Mouse (Mus musculus) bone marrow, adult 2 months (tissue): ENCODE results near the gene Hsdl2. TPM values are rescaled to one million over a fixed set of nuclear protein-coding genes. Genes with fewer than 3 reads are reported as not detected.

Experiments
- H3K27ac ChIP-seq: fragments of 200-500 bp; 2 replicates; pipeline ENCODE4 v1.5.1; 2012; ENCODE audit warnings: low read depth, mild to moderate bottlenecking, control low read depth, inconsistent platforms, low read length; ENCODE audit not compliant: control insufficient read depth, poor library complexity, insufficient read depth
- H3K4me1 ChIP-seq: fragments of 200-500 bp; 2 replicates; pipeline ENCODE4 v1.6.1; 2011; ENCODE audit warnings: low read length; ENCODE audit not compliant: control insufficient read depth, insufficient read depth
- H3K4me3 ChIP-seq: fragments of 200-500 bp; replicated peaks from 2 replicates; pipeline ENCODE3; 2011; ENCODE audit warnings: mild to moderate bottlenecking, low read depth, low read length, control low read depth; ENCODE audit not compliant: control insufficient read depth
- CTCF ChIP-seq: fragments of 200-500 bp; IDR thresholded peaks from 2 replicates; pipeline ENCODE4 v1.5.1; 2011; ENCODE audit warnings: low read length, control low read depth; ENCODE audit not compliant: control insufficient read depth, insufficient read depth
- POLR2A ChIP-seq: fragments of 200-500 bp; IDR thresholded peaks from 2 replicates; pipeline ENCODE4 v1.6.1; 2011; ENCODE audit warnings: low read depth, mild to moderate bottlenecking, control low read depth, low read length, borderline replicate concordance; ENCODE audit not compliant: control insufficient read depth
- WGBS: fragments of 180-500 bp; shearing (Covaris S2); methylation state at CpG from one replicate; pipeline ENCODE4 v1.1.7; 2018; 5-methylcytosine and 5-hydroxymethylcytosine counted together
- polyA plus RNA-seq: library from polyadenylated mRNA; stranded (reverse); fragments of >200 nt; gene quantifications from 2 replicates; pipeline ENCODE4 v1.2.4, GENCODE M21; 2011; ENCODE audit warnings: low replicate concordance; ENCODE audit not compliant: missing spikeins, insufficient read depth, insufficient read length

The Hsdl2 gene
- polyA plus RNA-seq, 1 experiment: 15.2 TPM

DNA sequence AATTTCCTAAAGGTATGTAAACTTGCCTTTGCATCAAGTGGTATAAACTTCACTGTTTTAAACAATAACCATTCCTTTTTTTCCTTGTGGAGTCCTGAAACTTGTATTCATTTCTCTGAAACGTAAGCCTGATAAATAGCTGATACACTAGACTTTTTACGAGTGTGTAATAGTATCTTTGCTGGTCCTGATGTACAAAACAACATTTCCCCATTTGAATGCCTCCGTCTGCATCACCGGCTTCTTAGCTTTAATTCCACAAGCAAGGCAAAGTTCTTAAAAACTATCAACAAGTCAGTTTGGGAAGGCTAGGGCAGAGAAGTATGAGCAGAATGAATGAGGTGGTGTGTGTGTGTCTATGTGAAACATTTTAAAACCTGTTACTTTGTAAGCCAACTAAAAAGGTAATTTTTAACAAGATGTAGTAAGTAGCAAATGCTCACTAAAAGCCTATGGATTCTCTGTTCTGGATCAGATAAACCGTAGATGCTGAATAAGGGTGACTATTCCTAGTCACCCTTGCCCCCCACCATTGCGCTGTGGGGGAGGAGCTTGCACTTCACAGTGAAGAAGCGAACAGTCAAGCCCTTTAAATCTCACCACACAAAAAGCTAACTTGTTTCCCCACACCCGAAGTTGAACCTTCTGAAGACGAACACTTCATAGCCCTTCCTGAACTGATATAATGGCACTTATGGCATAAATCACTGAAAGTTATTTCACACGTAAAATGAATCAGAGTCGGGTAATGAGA is 34.0 kb upstream of the Hsdl2 start:
- WGBS: 2% methylated on average over 11 of the region's 11 CpGs
- H3K27ac ChIP-seq: no peak overlapping the region
- TF ChIP-seq CTCF (no peak), POLR2A (no peak)
- no peaks in the 10 kb centered on the region; the same call in 1 of the 2 replicates for H3K4me1 ChIP-seq
- H3K4me3 ChIP-seq: peak overlapping the region; percentile 65

DNA sequence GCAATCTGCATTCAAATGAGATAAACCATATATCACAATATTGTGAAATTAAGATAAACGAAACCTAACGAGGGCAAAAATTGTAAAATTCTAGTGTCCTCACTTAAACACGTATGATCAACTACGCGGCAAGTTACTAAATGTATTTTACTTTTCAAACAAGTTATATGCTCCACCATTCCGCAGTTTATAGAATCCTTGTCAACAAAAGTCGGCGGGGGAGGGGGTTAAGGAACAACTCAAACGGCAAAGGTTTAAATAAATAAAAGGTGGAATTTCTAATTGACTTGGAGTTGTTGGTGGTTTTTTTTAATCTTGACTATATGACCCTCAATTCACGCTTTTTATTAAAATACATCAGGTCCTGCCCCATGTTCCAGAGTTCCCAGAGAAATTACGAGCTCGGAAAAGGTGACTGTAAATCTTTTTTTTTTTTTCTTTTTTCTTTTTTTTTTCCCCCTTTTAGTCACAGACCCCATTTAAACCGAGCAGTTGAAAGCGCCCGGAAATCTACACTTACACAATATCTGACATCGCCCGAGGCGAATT is 33.3 kb upstream of the Hsdl2 start:
- peak overlapping the region; percentile 87 for H3K4me3 ChIP-seq
- no peak for TF ChIP-seq CTCF
- no peak for TF ChIP-seq POLR2A
- H3K4me1 ChIP-seq: no peaks in the 10 kb centered on the region; the same call in 1 of the 2 replicates
- peak overlapping the region; percentile 100 for H3K27ac ChIP-seq
- WGBS: under 1% methylated on average over 18 of the region's 18 CpGs

DNA sequence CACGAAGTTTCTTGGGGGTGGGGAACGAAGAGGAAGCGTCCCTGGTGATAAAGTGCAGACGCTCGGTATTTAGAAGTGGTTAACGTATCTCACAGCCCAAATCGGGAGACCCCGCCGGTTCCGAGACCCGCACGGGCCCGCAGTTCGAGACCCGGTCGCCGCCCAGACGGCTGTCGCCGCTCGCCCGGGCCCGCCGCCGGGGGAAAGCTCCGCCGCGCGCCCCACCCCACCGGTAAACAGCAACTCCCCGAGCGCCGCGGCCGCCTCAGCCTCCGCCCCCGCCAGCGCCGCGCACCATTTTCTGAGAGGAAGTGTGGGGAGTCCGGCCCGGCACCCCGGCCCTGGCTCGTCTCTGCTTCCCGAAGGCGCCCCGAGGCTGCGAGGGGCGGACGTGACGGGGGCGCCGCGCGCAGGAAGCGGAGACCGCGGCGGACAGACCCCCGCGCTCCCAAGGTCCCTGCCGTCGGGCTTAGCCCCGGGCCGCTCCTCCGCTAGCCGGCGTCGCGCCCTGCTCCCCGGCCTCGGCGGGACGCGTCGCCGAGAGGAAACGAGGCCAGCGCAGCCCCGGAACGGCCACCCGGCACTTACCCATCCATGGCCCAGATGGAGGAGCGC is 32.7 kb upstream of the Hsdl2 start:
- under 1% methylated on average over 83 of the region's 83 CpGs for WGBS
- TF ChIP-seq CTCF (no peak), POLR2A (no peak)
- peak overlapping the region; percentile 87 for H3K4me3 ChIP-seq
- no peaks in the 10 kb centered on the region; the same call in 1 of the 2 replicates for H3K4me1 ChIP-seq
- peak overlapping the region; percentile 100 for H3K27ac ChIP-seq

DNA sequence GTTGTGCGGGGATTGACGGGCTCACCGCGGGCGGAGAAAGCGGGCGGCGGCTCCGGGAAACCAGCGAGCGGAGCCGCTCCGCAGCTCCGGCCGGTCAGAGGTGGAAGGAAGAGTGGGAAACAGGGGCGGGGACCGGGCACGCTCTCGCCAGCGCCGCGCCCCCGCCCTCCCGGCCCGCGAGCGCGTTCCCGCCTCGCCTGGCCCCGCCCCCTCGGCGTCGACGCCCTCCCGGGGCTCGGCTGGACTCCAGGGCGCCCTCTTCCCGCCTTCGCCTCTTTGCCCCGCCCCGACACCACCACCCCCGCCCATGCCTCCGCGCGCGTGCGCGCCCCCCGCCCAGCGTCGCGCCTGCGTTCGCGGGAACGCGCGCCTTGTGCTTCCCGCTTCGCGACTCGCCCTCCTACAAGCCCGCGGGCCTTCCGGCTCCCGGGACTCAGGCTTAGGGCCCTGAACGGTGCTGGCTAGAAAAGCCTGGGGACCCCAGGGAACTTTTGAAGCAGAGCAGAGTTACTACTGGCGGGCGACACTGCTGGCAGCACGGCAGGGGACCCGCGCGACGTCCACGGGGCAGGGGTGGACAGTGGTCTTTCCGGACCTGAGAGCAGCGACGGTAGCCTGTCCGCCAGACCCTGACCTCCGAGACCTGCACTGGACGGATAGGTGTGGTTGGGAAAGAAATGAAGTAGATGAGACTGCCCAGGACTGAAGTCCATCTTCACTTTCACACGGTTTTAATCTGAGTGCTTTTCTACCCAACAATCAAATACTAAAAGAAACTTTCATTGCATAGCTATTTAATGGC is 32.0 kb upstream of the Hsdl2 start, which contains the start of gene Ptbp3:
Gene Ptbp3, minus strand, starts transcription at position 190 of the 802 bp plus-strand sequence.
- Histone ChIP-seq H3K4me1 (no peaks in the 10 kb centered on the region; the same call in 1 of the 2 replicates), H3K27ac (peak within 1 kb of the TSS; percentile 100), H3K4me3 (peak within 1 kb of the TSS; percentile 87)
- WGBS: under 1% methylated on average over 74 of the region's 83 CpGs
- TF ChIP-seq POLR2A: peak; percentile 80
- no peak for TF ChIP-seq CTCF

DNA sequence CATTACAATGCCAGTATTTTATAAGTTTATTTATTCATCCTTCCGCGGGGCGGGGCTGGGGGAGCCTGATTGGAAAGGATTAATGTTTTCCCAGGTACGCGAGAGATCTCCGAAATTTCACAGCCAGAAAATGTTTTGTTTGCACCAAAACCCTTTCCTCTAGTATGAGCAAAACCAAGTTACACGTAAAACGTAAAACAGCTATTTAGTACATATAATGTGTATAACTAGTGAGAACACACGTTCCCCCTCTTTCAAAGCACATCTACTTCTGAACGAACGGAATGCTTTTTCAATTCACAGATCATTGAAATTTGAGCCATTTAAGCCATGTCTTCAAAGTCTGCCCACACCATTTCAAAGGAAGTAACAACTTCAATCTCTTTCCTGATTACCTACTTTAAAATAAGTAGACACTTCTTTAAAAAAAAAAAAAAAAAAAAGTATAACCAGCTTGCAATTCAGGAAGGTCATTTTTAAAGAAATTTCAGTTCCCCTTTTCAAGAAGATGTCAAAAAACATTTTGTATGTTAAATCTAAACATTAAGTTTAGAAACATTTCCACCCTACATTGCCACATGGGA is 31.3 kb upstream of the Hsdl2 start:
- WGBS: 1% methylated on average over 11 of the region's 11 CpGs
- H3K4me1 ChIP-seq: no peaks in the 10 kb centered on the region; the same call in 1 of the 2 replicates
- H3K4me3 ChIP-seq: peak overlapping the region; percentile 80
- H3K27ac ChIP-seq: peak overlapping the region; percentile 90; the same call in 1 of the 2 replicates
- no peak for TF ChIP-seq CTCF
- TF ChIP-seq POLR2A: no peak

DNA sequence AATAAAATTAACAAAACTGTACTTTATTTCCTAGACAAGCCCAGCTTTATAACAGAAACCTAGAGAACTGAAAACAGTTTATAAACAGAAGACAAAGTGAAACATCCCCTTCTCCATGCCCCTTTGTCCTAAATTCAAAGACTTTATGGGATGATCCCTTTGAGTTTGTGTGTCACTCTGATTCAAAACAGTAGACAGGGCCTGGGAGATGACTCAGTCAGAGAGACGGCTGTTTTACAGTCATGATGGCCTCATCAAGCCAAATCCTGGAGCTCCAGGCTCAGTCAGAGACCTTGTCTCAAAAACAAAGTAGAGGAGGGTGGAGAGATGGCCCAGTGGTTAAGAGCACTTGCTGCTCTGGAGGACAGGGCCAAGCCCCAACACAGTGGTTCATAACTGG is 29.5 kb upstream of the Hsdl2 start:
- 90% methylated on average over 1 of the region's 1 CpGs for WGBS
- Histone ChIP-seq H3K27ac (no peak overlapping the region), H3K4me1 (no peaks in the 10 kb centered on the region; the same call in 1 of the 2 replicates), H3K4me3 (no peak overlapping the region)
- no peak for TF ChIP-seq POLR2A
- TF ChIP-seq CTCF: no peak

DNA sequence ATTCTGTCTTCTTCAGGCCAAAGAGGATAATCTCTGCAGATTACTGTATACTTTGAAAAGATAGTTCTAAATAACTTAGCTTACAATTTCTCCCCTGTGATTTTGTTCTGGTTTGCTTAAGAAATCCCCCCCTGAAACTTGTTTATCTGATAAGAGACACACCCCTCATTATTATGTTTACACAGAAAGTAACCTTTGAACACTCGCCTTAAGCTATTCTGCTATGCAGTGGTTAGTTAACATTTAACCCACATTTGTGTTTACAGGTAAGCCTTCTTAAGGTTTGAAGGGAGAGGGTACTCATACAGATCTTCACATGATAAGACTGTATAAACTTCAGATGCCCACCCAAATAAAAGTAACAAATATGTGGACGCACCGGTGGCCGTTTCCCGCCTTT is 28.5 kb upstream of the Hsdl2 start:
- no peaks in the 10 kb centered on the region; the same call in 1 of the 2 replicates for H3K4me1 ChIP-seq

DNA sequence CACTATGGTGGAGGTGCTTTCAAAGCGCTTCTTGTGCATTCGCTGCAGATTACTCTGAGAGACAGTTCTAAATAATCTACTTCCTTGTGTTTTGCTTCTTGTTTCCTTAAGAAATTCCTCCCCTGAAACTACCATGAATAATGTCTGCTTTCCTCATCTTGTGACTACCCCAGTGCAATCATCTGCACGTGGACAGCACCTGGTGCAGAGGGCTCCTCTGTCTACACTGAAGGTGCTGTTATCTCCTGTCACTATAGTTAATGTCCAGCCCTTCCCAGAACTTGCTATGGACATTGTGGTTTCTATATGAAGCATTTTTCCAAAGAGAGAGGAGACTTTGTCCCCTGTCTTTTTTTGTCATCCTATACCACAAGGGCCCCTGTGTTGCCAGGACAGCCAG is 27.8 kb upstream of the Hsdl2 start:
- 64% methylated on average over 3 of the region's 3 CpGs for WGBS
- H3K4me3 ChIP-seq: no peak overlapping the region
- TF ChIP-seq POLR2A (no peak), CTCF (no peak)
- no peak overlapping the region for H3K27ac ChIP-seq
- H3K4me1 ChIP-seq: no peaks in the 10 kb centered on the region; the same call in 1 of the 2 replicates

More for the DNA sequence above, 28.5 kb upstream of the Hsdl2 start:
- Histone ChIP-seq H3K27ac (no peak overlapping the region), H3K4me3 (no peak overlapping the region)
- no peak for TF ChIP-seq CTCF
- no peak for TF ChIP-seq POLR2A
- 93% methylated on average over 5 of the region's 5 CpGs for WGBS
